Mouse (Mus musculus): ENCODE measurements around the gene Ppm1b.

Gene Ppm1b

GRCm38 (mm10) chr17:85059136-85059535, 102.6 kb downstream of the Ppm1b start:
- in situ Hi-C loops (cut with MboI, MseI), result no loop called here

GRCm38 (mm10) chr17:85063560-85063959, 107.0 kb downstream of the Ppm1b start:
- in situ Hi-C loops (cut with MboI, MseI), result no loop called here

- in situ Hi-C loops (cut with MboI, MseI), result no loop called here
Measured at GRCm38 (mm10) chr17:85067331-85067730, 110.8 kb downstream of the Ppm1b start.

- in situ Hi-C loops (cut with MboI, MseI), result no loop called here
Measured at GRCm38 (mm10) chr17:85070658-85071057, 114.1 kb downstream of the Ppm1b start.

GRCm38 (mm10) chr17:85071088-85071775, 114.7 kb downstream of the Ppm1b start:
- in situ Hi-C loops (cut with MboI, MseI), result no loop called here

GRCm38 (mm10) chr17:85072383-85072782, 115.8 kb downstream of the Ppm1b start:
- in situ Hi-C loops (cut with MboI, MseI), result no loop called here

- in situ Hi-C loops (cut with MboI, MseI), result no loop called here
Measured at GRCm38 (mm10) chr17:85073214-85073613, 116.7 kb downstream of the Ppm1b start.

All from T-helper 2 cell (primary cell).